Mouse (Mus musculus) stomach, embryonic 14.5 days (tissue): ENCODE data around the gene Ctnna3. TPM values are rescaled to one million over a fixed set of nuclear protein-coding genes. Genes with fewer than 3 reads are reported as not detected.

Experiments
- ATAC-seq: fragments of 200-750 bp; cut with Nextera tagmentation; 2 replicates; pipeline ENCODE4 v1.8.0; 2017; ENCODE audit warnings: low read depth, moderate TSS enrichment; ENCODE audit not compliant: insufficient number of reproducible peaks, insufficient read depth, low FRiP score
- H3K27ac ChIP-seq: fragments of 300-500 bp; sonication (generic); 2 replicates; pipeline ENCODE4 v1.5.1; 2014; ENCODE audit warnings: mild to moderate bottlenecking, low read length, moderate library complexity, mixed read lengths
- H3K27me3 ChIP-seq: fragments of 300-500 bp; sonication (generic); 2 replicates; pipeline ENCODE4 v1.6.1; 2014; ENCODE audit warnings: low read length, control low read depth, mixed read lengths; ENCODE audit not compliant: control insufficient read depth, insufficient read depth
- H3K36me3 ChIP-seq: fragments of 300-500 bp; sonication (generic); 2 replicates; pipeline ENCODE4 v1.6.1; 2014; ENCODE audit warnings: mild to moderate bottlenecking, control low read depth, low read length, moderate library complexity, mixed read lengths; ENCODE audit not compliant: control insufficient read depth, insufficient read depth
- H3K4me1 ChIP-seq: fragments of 300-500 bp; sonication (generic); 2 replicates; pipeline ENCODE4 v1.6.1; 2014; ENCODE audit warnings: low read length, control low read depth, mixed read lengths; ENCODE audit not compliant: control insufficient read depth, insufficient read depth
- H3K4me2 ChIP-seq: fragments of 300-500 bp; sonication (generic); replicated peaks from 2 replicates; pipeline ENCODE4 v1.6.1; 2014; ENCODE audit warnings: low read depth, low read length, control low read depth
- H3K4me3 ChIP-seq: fragments of 300-500 bp; sonication (generic); 2 replicates; pipeline ENCODE4 v1.5.1; 2014; ENCODE audit warnings: low read depth, low read length, control low read depth
- H3K9ac ChIP-seq: fragments of 300-500 bp; sonication (generic); replicated peaks from 2 replicates; pipeline ENCODE4 v1.6.1; 2014; ENCODE audit warnings: low read depth, mild to moderate bottlenecking, control low read depth, low read length, moderate library complexity, mixed read lengths
- H3K9me3 ChIP-seq: fragments of 300-500 bp; sonication (generic); 2 replicates; pipeline ENCODE4 v1.6.1; 2016; ENCODE audit warnings: low read depth, low read length, control low read depth; ENCODE audit not compliant: control insufficient read depth
- WGBS: fragments of 180-500 bp; shearing (Covaris S2); extraction: QIAGEN DNeasy Blood & Tissue Kit; methylation state at CpG from one replicate; pipeline ENCODE4 v1.1.7; 2014; 5-methylcytosine and 5-hydroxymethylcytosine counted together
- polyA plus RNA-seq: library from polyadenylated mRNA; unstranded; fragments of >200 nt; fragmentation: Nextera tagmentation; extraction: Ambion mirVana; gene quantifications from 2 replicates; pipeline ENCODE4 v1.2.1, GENCODE M21; 2014

Gene Ctnna3
- polyA plus RNA-seq, 1 experiment from 2014 or later, result 0.78 TPM

DNA sequence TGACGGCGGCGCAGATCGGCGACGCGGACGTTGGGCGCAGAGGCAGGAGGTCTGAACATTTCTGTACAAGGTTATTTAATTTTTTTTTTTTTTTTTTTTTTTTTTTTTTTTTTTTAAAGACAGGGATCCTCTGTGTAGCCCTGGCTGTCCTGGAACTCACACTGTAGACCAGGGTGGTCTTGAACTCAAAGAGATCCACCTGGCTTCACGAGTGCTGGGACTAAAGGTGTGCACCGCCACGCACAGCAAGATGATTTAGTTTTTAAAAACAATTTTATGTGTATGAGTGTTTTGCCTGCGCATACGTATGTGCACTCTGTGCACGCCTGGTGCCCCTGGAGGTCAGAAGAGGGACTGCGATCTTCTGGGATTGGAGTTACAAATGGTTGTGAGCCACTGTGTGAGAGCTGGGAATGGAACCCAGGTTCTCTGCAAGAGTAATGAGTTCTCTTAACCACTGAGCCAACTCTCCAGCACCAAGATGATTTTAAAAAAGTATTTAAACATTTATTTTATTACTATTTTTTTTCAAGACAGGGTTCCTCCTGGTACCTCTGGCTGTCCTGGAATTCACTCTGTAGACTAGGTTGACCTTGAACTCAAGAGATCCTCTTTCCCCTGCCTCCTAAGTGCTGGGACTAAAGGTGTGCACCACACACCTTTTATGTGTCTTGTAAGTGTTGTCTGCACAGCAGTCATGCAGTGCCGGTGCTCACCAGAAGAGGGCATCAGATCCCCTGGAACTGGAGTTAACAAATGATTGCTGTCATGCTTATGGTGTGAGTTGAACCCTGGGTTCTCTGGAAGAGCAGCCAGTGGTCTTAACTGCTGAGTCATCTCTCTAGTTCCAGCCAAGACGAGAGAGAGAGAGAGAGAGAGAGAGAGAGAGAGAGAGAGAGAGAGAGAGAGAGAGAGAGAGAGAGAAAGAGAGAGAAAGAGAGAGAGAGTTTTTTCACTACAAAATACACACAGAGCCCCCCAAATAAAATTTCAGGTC lies 7.9 kb upstream of the Ctnna3 start, which contains the start of gene Gm7075:
TSS of gene Gm7075 (minus strand) at position 51 of the 997 bp plus-strand sequence.
- H3K9ac ChIP-seq, result no peak within 1 kb of the TSS
- no peak within 1 kb of the TSS for H3K27ac ChIP-seq
- no peak within 1 kb of the TSS for H3K4me2 ChIP-seq
- H3K9me3 ChIP-seq, result no peaks in the 10 kb centered on the region
- no peaks in the 10 kb centered on the region for H3K27me3 ChIP-seq
- no peaks in the 10 kb centered on the region for H3K4me1 ChIP-seq
- H3K4me3 ChIP-seq, result no peak within 1 kb of the TSS
- no peaks in the 10 kb centered on the region for H3K36me3 ChIP-seq
- ATAC-seq, result peak; percentile 10; the same call in 1 of the 2 replicates
- 88% methylated on average over 18 of the region's 18 CpGs for WGBS

DNA sequence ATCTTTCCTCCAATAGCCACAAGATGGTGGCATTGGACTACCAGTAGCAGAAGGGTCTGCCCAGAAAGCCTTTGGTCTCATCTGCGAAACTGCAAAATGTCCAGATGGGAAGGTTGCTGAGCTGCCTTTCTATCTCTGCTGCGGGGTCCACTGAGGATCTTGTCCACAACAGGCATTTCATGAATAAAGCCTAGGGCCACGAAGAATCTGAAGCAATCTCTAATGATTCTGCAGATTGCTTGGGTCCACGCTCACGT lies 7.2 kb upstream of the Ctnna3 start:
- no peak for ATAC-seq
- Histone ChIP-seq H3K9me3 (no peaks in the 10 kb centered on the region), H3K9ac (no peak overlapping the region), H3K4me3 (no peak overlapping the region), H3K4me1 (no peaks in the 10 kb centered on the region), H3K4me2 (no peak overlapping the region), H3K27me3 (no peaks in the 10 kb centered on the region), H3K27ac (no peak overlapping the region), H3K36me3 (no peaks in the 10 kb centered on the region)
- 90% methylated on average over 5 of the region's 5 CpGs for WGBS

DNA sequence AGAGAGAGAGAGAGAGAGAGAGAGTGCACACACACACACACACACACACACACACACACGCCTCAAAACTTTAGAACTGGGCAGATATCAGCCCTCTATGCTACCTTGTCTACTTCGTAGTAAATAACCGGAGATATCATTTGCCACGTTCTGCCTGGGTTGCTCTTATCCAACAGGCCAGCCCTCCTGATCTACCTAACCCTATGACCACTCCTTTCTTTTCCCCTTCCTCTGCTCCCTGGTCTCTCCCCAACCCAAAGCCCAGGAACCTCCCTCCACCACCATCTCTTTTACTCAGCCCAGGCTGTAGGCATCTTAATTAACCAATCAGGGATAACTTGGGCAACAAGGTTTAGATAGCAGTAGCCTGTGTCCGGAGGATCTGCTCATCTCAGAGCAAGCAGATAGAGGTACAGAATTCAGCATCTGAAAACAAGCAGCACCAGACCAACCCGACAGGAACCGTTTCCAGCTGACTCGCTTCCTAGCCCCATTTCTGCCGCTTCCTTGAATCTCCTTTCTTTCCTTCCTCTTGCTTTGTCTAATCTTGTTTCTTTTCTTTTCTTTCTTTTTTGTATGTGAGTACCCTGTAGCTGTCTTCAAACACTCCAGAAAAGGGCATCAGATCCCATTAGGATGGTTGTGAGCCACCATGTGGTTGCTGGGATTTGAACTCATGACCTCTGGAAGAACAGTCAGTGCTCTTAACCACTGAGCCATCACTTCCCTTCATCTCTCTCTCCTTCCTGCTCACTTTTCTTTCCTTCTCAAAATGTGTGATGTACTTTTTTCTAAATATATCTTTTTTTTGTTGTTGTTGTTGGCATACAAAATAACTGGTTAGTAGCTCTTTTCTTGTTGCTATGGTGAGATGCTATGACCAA lies 6.1 kb upstream of the Ctnna3 start:
- Histone ChIP-seq H3K4me3 (no peak overlapping the region), H3K9me3 (no peaks in the 10 kb centered on the region), H3K4me1 (no peaks in the 10 kb centered on the region), H3K9ac (no peak overlapping the region), H3K36me3 (no peaks in the 10 kb centered on the region), H3K27me3 (no peaks in the 10 kb centered on the region), H3K4me2 (no peak overlapping the region), H3K27ac (no peak overlapping the region)
- ATAC-seq, result no peak
- WGBS, result 90% methylated on average over 9 of the region's 9 CpGs

DNA sequence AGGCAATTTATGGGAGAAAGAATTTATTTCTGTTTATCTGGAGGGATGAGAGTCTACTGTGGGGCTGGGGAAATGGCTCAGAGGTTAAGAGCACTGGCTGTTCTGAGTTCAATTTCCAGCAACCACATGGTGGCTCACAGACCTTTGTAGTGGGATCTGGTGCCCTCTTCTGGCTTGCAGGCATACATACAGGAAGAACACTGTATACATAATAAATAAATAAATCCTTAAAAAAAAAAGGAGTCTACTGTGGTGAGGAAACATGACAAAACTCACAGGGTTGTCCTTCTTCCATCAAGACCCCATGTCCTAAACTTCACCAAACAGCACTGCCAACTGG lies 5.5 kb upstream of the Ctnna3 start:
- ATAC-seq, result no peak
- Histone ChIP-seq H3K4me3 (no peak overlapping the region), H3K4me2 (no peak overlapping the region), H3K4me1 (no peaks in the 10 kb centered on the region), H3K27ac (no peak overlapping the region), H3K9me3 (no peaks in the 10 kb centered on the region), H3K27me3 (no peaks in the 10 kb centered on the region), H3K36me3 (no peaks in the 10 kb centered on the region), H3K9ac (no peak overlapping the region)

DNA sequence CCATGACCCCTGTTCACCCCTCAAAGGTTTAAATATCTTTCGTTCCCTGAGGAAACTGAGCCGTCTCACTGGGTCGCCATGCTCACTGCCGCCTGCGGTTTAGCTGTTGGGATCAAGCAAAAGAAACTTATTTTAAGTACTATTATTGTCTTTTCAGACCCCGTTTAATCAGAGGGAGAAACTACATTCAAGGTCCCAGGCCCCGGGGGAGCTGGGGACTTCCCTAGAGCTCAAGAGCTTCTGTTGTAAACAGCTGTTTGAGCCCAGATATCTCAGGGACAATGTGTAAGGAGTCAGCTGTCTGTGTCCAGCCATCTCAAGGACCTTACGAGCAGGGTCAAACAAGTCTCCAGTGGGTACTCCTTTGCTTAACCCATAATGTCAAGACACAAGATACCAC lies 2.8 kb upstream of the Ctnna3 start:
- 80% methylated on average over 8 of the region's 8 CpGs for WGBS
- no peaks in the 10 kb centered on the region for H3K36me3 ChIP-seq

DNA sequence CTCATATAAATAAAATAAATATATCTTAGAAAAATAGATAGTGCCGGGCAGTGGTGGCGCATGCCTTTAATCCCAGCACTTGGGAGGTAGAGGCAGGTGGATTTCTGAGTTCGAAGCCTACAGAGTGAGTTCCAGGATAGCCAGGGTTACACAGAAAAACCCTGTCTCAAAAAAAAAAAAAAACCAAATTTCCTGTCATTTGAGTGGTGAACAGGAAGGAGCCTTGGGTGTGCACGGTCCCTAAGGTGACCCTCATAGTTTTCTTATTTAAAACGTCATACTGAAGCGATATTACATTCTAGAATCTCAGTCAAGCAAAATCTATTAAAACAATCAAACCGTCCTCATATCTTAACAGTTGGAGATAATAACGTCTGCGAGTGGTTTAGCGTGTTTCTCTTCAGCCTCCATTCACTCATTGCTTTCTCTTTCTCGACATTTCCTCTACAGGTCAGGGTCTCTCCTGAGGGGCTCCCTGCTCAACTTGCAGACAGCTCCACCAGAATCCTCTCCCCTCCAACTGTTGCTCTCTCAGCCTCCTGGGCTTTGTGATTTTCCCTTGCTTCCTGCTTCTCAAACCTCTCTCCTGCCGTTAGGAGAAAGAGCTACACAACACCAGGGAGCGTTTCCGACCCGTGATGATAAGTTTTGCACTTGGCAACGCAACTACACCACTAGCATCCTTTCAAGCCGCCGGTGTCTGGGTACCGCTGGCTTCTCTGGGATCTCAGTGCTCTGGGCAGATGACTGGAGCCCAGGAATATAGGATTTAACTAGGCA lies 1.5 kb upstream of the Ctnna3 start:
- Histone ChIP-seq H3K4me1 (no peaks in the 10 kb centered on the region), H3K4me2 (peak overlapping the region; percentile 53), H3K4me3 (peak overlapping the region; percentile 54), H3K9ac (peak overlapping the region; percentile 8), H3K36me3 (no peaks in the 10 kb centered on the region), H3K27ac (peak overlapping the region; percentile 0; the same call in 1 of the 2 replicates), H3K9me3 (no peaks in the 10 kb centered on the region), H3K27me3 (no peaks in the 10 kb centered on the region)
- 18% methylated on average over 19 of the region's 19 CpGs for WGBS
- ATAC-seq, result no peak

More for the DNA sequence above, 2.8 kb upstream of the Ctnna3 start:
- ATAC-seq, result no peak
- H3K9ac ChIP-seq, result no peak overlapping the region
- H3K4me2 ChIP-seq, result no peak overlapping the region
- H3K4me3 ChIP-seq, result no peak overlapping the region
- H3K27me3 ChIP-seq, result no peaks in the 10 kb centered on the region
- H3K27ac ChIP-seq, result no peak overlapping the region
- no peaks in the 10 kb centered on the region for H3K4me1 ChIP-seq
- no peaks in the 10 kb centered on the region for H3K9me3 ChIP-seq

DNA sequence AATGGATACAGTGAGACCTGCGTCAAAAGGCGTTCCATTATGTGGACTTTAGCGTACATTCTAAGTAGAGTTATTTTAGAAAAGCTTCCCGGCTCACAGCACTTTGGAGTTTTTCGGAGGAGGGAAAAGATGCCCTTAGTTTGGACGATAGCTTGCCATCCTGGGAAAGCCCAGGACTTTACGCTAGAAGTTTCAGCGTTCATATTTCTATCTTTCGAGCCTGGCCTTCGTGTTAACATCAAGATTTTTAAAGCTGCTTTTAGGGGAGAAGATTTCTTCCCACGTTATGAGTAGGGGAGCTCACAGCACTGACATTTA lies 916 bp upstream of the Ctnna3 start:
- no peak for ATAC-seq
- Histone ChIP-seq H3K9ac (peak overlapping the region; percentile 8), H3K4me1 (no peaks in the 10 kb centered on the region), H3K27ac (no peak overlapping the region), H3K27me3 (no peaks in the 10 kb centered on the region), H3K36me3 (no peaks in the 10 kb centered on the region), H3K9me3 (no peaks in the 10 kb centered on the region), H3K4me3 (peak overlapping the region; percentile 54), H3K4me2 (peak overlapping the region; percentile 53)
- WGBS, result 2% methylated on average over 11 of the region's 11 CpGs

DNA sequence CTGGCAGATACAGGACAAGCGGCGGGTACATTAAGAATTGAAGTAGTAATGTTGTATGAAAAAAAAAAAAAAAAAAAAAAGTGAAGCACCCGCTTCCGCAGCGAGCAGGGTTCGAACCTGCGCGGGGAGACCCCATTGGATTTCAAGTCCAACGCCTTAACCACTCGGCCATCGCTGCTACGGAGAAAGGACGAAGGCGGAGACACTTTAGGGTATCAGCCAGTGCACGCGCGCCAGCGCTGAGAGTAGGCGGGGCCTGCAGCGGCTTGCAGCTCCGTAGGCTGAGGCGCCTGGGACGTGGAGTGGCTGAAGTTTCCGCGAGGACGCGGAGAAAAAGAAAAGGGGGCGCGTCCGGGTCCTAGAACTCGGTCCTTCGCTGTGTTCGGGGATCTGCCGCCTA lies 518 bp upstream of the Ctnna3 start:
- Histone ChIP-seq H3K9ac (peak overlapping the region; percentile 11; the same call in 1 of the 2 replicates), H3K4me2 (peak overlapping the region; percentile 53), H3K27ac (peak overlapping the region; percentile 48), H3K4me1 (no peaks in the 10 kb centered on the region), H3K4me3 (peak overlapping the region; percentile 54), H3K27me3 (no peaks in the 10 kb centered on the region), H3K36me3 (no peaks in the 10 kb centered on the region), H3K9me3 (no peaks in the 10 kb centered on the region)
- ATAC-seq, result peak; percentile 91
- under 1% methylated on average over 34 of the region's 34 CpGs for WGBS
